Mouse (Mus musculus): ENCODE measurements at regions not wholly inside any gene's neighbourhood (a gene's known extent, or its start where the extent isn't known, plus 50 kb on each side); places are given as distances from the start of the nearest gene placed in this dataset.
"Not testable (repeated sequence)": the region's sequence is repeated elsewhere in the genome, so short reads cannot be mapped to it uniquely, and the experiment has no call there.

- DNase-seq (ENCODE audit: extremely low spot score in 1 of 2, low spot score in 1 of 2) = no peak
These were observed 81.4 kb upstream of the Gm12728 start for GRCm38 (mm10) chr4:105708080-105708796.

- DNase-seq (ENCODE audit: extremely low spot score in 1 of 2, low spot score in 1 of 2) = no peak
These were observed 75.7 kb upstream of the Gm12728 start for GRCm38 (mm10) chr4:105713956-105714355.

- no peak for DNase-seq (ENCODE audit: extremely low spot score in 1 of 2, low spot score in 1 of 2)
These were observed 71.6 kb upstream of the Gm12728 start for GRCm38 (mm10) chr4:105718080-105718479.

GRCm38 (mm10) chr4:105728696-105729095 is 61.0 kb upstream of the Gm12728 start:
- no peak for DNase-seq (ENCODE audit: extremely low spot score in 1 of 2, low spot score in 1 of 2)

- DNase-seq (ENCODE audit: extremely low spot score in 1 of 2, low spot score in 1 of 2) = no peak
These were observed 58.8 kb upstream of the Gm12728 start for GRCm38 (mm10) chr4:105730900-105731299.

- not testable (repeated sequence) for DNase-seq (ENCODE audit: extremely low spot score in 1 of 2, low spot score in 1 of 2)
These were observed 54.6 kb upstream of the Gm12728 start for GRCm38 (mm10) chr4:105735116-105735515.
